Mouse (Mus musculus): ENCODE data around the gene Tfpi.

The Tfpi gene

GRCm38 (mm10) chr2:84388023-84388416 lies 88.6 kb downstream of the Tfpi start:
- no peak for DNase-seq (ENCODE audit: low spot score)

- DNase-seq (ENCODE audit: low spot score): no peak
These were observed 89.1 kb downstream of the Tfpi start for GRCm38 (mm10) chr2:84387394-84388022.

GRCm38 (mm10) chr2:84386563-84387393 lies 89.8 kb downstream of the Tfpi start:
- no peak for DNase-seq (ENCODE audit: low spot score)

GRCm38 (mm10) chr2:84384911-84385693 lies 91.5 kb downstream of the Tfpi start:
- no peak for DNase-seq (ENCODE audit: low spot score)

- DNase-seq (ENCODE audit: low spot score): no peak
These were observed 92.7 kb downstream of the Tfpi start for GRCm38 (mm10) chr2:84383828-84384227.
